Mouse (Mus musculus): ENCODE results near the gene Slc35d2.

DNA sequence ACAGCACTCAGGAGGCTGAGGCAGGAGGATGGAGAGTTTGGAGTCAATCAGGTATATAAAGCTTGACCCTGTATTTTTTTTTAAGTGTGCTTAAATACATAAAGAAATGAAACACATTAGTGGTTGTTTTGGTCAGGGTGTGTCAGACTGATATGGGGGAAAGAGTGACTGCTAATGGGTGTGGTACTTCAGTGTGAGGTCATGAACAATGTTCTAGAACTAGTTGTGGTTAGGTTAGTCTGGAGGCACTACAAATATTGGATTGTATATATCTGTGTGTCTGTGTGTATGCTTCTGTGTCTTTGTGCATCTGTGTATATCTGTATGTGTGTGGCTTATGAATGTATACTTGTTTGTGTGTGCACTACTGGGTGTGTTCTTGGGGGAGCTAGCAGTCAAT lies 79.6 kb downstream of the Slc35d2 start:
- TF ChIP-seq CTCF (IDR thresholded peaks at IDR 0.05; ENCODE audit: low read depth, low read length) (no peak), POLR2A (IDR thresholded peaks at IDR 0.05; ENCODE audit: extremely low read depth, insufficient read depth, low read length) (no peak)

Data from liver, adult 2 months (tissue).